Mouse (Mus musculus): ENCODE measurements around the gene Gm10256. TPM values are rescaled to one million over a fixed set of nuclear protein-coding genes. Genes with fewer than 3 reads are reported as not detected.
"Not testable (repeated sequence)": the region's sequence is repeated elsewhere in the genome, so short reads cannot be mapped to it uniquely, and the experiment has no call there.

The Gm10256 gene
- total RNA-seq (2017), result not detected in 2 replicates

DNA sequence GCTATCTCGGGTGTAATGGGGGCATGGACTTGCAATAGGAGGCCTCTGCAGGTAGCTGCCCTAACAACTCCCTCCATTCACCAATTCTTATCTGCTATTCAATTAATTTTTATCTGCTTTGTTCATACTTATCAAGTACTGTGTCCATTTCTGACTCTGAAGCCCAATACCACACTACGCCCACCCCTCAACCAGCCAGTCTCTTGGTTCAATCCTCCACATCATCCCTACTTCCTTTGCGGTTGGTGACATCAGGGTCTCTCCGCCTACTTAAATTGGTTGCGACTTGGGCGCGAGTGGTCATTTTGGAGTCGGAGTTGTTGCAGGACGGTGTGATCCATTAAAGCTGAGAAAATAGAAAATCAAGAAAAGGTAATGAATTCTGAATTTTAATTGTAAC is at the start of gene Gm10256, which contains the start of gene Rbmy:
TSS of gene Gm10256 (plus strand) at position 320 of the 400 bp plus-strand sequence.
TSS of gene Rbmy (plus strand) at position 301 of the 400 bp plus-strand sequence.
- ATAC-seq (replicated peaks; ENCODE audit: low read depth, poor library complexity, severe bottlenecking), result not testable (repeated sequence)

DNA sequence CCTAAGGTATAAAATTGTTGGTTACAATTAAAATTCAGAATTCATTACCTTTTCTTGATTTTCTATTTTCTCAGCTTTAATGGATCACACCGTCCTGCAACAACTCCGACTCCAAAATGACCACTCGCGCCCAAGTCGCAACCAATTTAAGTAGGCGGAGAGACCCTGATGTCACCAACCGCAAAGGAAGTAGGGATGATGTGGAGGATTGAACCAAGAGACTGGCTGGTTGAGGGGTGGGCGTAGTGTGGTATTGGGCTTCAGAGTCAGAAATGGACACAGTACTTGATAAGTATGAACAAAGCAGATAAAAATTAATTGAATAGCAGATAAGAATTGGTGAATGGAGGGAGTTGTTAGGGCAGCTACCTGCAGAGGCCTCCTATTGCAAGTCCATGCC is 34.4 kb upstream of the Gm10256 start, which contains the start of gene Gm4064:
TSS of gene Gm4064 (minus strand) at position 101 of the 400 bp plus-strand sequence.
- not testable (repeated sequence) for ATAC-seq (replicated peaks; ENCODE audit: low read depth, poor library complexity, severe bottlenecking)

DNA sequence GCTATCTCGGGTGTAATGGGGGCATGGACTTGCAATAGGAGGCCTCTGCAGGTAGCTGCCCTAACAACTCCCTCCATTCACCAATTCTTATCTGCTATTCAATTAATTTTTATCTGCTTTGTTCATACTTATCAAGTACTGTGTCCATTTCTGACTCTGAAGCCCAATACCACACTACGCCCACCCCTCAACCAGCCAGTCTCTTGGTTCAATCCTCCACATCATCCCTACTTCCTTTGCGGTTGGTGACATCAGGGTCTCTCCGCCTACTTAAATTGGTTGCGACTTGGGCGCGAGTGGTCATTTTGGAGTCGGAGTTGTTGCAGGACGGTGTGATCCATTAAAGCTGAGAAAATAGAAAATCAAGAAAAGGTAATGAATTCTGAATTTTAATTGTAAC is 70.2 kb downstream of the Gm10256 start, which contains the start of gene Gm10352:
TSS of gene Gm10352 (plus strand) at position 301 of the 400 bp plus-strand sequence.
- ATAC-seq (replicated peaks; ENCODE audit: low read depth, poor library complexity, severe bottlenecking), result not testable (repeated sequence)

Other genes starting within 250 kb of the Gm10256 start
- not detected in 2 replicates for gene H2al2c, start 231.6 kb upstream of the Gm10256 start, total RNA-seq (2017)
- gene Sry, start 167.0 kb upstream of the Gm10256 start, total RNA-seq (2017), result not detected in 2 replicates
- gene H2al2b, start 110.0 kb upstream of the Gm10256 start, total RNA-seq (2017), result not detected in 2 replicates
- gene Gm4064, start 34.5 kb upstream of the Gm10256 start, total RNA-seq (2017), result not detected in 2 replicates
- not detected in 2 replicates for gene Rbmy, start within 50 bp of the Gm10256 start, total RNA-seq (2017)
- gene Gm10352, start 70.3 kb downstream of the Gm10256 start, total RNA-seq (2017), result not detected in 2 replicates
- gene Gm29289, start 101.9 kb downstream of the Gm10256 start, total RNA-seq (2017), result not detected in 2 replicates

Data from common myeloid progenitor, adult 5-6 weeks (primary cell).